Mouse (Mus musculus) lung, adult 2 months (tissue): ENCODE results near the gene Ctsw. TPM values are rescaled to one million over a fixed set of nuclear protein-coding genes. Genes with fewer than 3 reads are reported as not detected.
A peak's percentile ranks its signal among the peaks of the same experiment; 100 is the strongest.

Experiments
- DNase-seq: peaks from one replicate; pipeline ENCODE4 v3.0.0; 2022
- H3K4me1 ChIP-seq: fragments of 200-500 bp; 2 replicates; pipeline ENCODE4 v1.6.1; 2011; ENCODE audit warnings: low read length; ENCODE audit not compliant: control insufficient read depth, insufficient read depth
- H3K4me3 ChIP-seq: fragments of 200-500 bp; replicated peaks from 2 replicates; pipeline ENCODE3; 2011; ENCODE audit warnings: low read depth, mild to moderate bottlenecking, control low read depth, low read length; ENCODE audit errors: extremely low read depth
- CTCF ChIP-seq: fragments of 200-500 bp; IDR thresholded peaks from 2 replicates; pipeline ENCODE4 v1.5.1; 2011; ENCODE audit warnings: mild to moderate bottlenecking, low read length, control low read depth; ENCODE audit not compliant: insufficient read depth
- POLR2A ChIP-seq: fragments of 200-500 bp; IDR thresholded peaks from 2 replicates; pipeline ENCODE4 v1.6.1; 2011; ENCODE audit warnings: low read depth, mild to moderate bottlenecking, control low read depth, low read length, borderline replicate concordance; ENCODE audit errors: extremely low read depth
- WGBS: fragments of 180-500 bp; shearing (Covaris S2); methylation state at CpG from one replicate; pipeline ENCODE4 v1.1.7; 2018; 5-methylcytosine and 5-hydroxymethylcytosine counted together
- polyA plus RNA-seq: library from polyadenylated mRNA; depleted of rRNA; stranded (reverse); fragments of >200 nt; gene quantifications from 2 replicates; pipeline ENCODE4 v1.2.3, GENCODE M21; 2012

Gene Ctsw
- polyA plus RNA-seq, 1 experiment = 4.9 TPM

DNA sequence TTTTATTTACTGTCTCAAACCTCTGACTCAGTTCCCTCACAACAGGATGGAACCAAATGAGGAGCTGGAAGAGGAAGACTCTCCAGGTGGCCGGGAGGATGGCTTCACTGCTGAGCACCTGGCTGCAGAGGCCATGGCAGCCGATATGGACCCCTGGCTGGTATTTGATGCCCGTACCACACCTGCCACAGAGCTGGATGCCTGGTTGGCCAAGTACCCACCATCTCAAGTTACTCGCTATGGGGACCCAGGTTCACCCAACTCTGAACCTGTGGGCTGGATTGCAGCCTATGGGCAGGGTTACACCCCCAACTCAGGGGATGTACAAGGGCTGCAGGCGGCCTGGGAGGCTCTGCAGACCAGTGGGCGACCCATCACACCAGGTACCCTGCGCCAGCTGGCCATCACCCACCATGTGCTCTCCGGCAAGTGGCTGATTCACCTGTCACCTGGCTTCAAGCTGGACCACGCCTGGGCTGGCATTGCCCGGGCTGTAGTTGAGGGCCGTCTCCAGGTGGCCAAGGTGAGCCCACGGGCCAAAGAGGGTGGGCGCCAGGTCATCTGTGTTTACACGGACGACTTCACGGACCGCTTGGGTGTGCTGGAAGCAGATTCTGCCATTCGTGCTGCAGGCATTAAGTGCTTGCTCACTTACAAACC, 42.3 kb downstream of the Ctsw start:
- Histone ChIP-seq H3K4me3 (peak overlapping the region; percentile 98), H3K4me1 (peaks cover 17% of the 10 kb centered on the region)
- 80% methylated on average over 18 of the region's 18 CpGs for WGBS
- TF ChIP-seq POLR2A (no peak), CTCF (no peak)
- no peak for DNase-seq

DNA sequence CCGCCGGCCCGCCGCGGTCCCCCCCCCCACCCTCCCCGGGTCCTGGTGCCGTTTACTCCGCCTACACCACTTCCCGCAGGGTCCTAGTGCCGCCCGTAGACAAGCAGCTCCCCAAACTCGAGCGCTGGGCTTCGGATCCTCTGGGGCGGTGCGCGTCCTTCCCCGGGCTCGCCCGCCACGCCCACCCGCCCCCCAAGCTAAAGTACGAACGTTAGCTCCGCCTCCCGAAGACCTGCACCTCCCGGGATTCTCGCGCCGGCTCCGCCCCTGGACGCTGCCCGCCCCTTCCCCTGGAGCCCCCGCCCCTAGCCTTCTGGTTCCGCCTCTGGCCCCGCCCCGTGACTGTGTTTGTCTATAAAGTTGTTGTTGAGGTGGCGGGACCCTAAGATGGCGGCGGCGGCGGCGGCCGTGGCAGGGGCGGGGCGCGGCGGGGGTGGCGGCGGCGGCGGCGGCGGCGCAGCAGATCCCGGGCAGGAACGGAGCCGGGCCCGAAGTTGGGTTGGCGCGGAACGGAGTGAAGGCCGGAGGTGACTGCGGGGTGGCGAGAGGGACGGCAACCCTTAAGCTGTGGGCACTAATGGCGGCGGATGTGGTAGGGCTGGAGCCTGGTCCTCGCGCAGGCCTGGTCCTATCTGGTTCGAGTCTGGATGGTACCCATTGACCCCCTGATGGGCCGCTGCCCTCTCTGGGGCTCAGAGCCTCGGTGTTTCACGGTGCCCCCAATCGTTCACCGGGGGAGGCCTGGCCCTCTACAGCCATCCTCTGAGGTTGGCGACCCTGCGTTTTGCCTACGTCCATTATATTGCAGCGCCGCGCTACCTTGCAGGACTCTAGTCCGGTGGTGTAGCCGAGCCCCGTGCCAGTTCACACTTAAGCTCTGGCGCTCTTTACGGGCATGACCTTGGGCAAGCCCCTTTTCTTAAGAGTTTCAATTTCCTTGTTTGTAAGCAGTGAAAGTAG, 43.2 kb downstream of the Ctsw start, which contains the start of the genes Drap1 and AI837181:
Gene Drap1 (minus strand): TSS at position 198 of the 960 bp plus-strand sequence.
Gene AI837181 (plus strand): TSS at position 363 of the 960 bp plus-strand sequence.
- Histone ChIP-seq H3K4me1 (peaks cover 17% of the 10 kb centered on the region), H3K4me3 (peak within 1 kb of the TSS; percentile 98)
- TF ChIP-seq POLR2A (peak; percentile 58; the same call in 1 of the 2 replicates), CTCF (no peak)
- under 1% methylated on average over 66 of the region's 87 CpGs for WGBS
- peak; percentile 89 for DNase-seq

DNA sequence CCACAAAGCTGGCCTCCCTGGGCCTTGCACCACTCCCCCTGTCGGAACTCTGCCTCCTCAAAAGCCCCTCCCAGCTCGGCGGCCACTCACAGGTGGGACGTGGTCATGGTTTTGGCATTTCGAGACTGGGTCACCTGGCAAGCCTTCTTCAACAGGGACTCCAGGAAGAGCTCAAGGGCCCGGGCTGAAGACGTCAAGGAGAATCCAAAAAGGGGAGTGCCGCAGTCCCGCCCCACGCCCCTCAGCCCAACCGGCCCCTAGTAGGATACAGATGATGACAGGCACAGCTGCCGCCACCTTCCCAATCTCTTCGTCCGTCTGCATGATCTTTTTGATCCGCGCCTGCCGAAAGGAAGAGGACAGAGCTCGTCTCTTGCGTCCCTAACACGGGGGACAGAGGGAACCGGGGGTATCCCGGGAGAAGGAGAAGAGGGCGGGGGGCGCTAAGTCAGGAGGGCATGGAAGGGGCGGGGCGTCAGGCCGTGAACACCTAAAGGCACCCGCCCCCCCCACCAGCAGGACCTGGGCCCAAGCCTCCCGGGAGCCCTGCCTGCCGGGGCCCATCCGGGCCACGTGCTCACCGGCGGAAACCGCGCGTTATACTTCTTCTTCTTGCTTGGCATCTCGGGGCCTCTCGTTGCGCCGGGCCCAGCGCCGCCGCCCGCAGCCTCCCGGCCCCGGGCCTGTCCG, 44.1 kb downstream of the Ctsw start:
- Histone ChIP-seq H3K4me3 (peak overlapping the region; percentile 98), H3K4me1 (peaks cover 17% of the 10 kb centered on the region)
- TF ChIP-seq CTCF = no peak
- TF ChIP-seq POLR2A = peak; percentile 36; the same call in 1 of the 2 replicates
- under 1% methylated on average over 47 of the region's 48 CpGs for WGBS
- DNase-seq = peak; percentile 80

DNA sequence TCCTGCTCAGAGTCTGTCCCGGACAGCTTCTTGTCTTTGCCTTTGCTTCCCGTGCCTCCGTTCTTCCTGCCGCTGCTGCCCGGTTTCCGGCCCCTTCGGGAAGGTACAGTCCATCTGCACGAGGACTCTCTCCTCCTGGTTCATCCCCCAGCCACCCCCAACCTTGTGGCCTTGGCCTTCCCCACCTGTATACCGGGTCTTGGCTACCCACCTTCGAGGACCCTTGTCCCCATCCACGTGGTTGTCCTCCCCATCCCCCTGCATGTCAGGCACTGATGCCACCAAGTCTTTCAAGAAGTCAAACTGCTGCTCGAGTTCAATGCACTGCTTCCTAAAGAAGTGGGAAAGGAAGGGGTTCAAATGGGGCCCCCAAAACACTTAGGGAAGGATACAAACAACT, 44.7 kb downstream of the Ctsw start:
- TF ChIP-seq CTCF (no peak), POLR2A (peak; percentile 16; the same call in 1 of the 2 replicates)
- 44% methylated on average over 12 of the region's 12 CpGs for WGBS
- no peak for DNase-seq
- peak overlapping the region; percentile 98 for H3K4me3 ChIP-seq
- H3K4me1 ChIP-seq = peaks cover 17% of the 10 kb centered on the region

DNA sequence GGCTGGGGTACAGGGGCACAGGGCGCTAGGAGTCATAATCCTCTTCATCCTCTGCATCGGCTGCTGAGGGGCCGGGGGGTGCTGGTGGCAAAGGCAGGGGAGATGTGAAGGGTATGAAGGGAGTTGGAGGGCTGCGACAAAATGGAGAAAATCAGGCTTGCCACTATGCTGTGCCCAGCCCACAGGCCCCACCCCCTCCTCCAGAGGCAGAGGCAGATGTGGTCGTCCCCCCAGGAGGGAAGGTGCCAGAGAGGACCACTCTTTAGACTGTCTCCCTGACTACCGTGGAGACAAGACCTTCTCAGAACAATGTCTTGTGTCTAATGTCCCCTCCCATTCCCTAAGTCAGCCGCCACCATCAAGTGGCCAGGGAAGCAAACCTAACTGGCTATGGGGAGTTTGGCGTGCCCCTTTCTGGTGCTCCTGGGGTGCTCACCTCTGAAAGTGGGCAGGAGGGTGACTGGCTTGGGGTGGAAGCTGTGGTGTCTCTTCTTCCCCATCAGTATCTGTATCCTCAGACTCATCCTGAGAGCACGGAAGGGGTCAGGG, 45.3 kb downstream of the Ctsw start:
- no peak for DNase-seq
- Histone ChIP-seq H3K4me1 (peaks cover 17% of the 10 kb centered on the region), H3K4me3 (no peak overlapping the region)
- 75% methylated on average over 9 of the region's 9 CpGs for WGBS
- TF ChIP-seq POLR2A (no peak), CTCF (no peak)

DNA sequence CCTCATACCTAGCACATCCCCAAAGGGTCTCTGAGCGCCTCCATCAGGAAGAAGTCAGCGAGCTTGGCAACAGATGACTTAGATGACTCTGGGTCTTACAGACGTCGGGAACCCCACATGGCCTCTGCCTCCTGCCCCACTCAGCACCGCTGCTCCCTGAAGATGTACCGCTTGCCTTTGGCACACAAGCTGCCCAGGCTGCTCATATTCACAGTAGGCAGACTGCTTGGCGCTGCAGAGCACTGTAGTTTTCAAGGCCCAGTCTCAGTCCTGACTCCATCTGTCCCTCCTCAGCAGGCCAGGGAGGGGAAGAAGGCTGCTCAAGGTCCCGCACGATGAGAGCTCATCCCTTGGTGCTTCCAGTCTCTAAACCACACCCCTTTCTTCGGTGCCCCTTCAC, 46.0 kb downstream of the Ctsw start:
- 82% methylated on average over 10 of the region's 10 CpGs for WGBS
- no peak for TF ChIP-seq POLR2A
- no peak for TF ChIP-seq CTCF
- no peak overlapping the region for H3K4me3 ChIP-seq
- H3K4me1 ChIP-seq = peaks cover 17% of the 10 kb centered on the region
- DNase-seq = no peak

DNA sequence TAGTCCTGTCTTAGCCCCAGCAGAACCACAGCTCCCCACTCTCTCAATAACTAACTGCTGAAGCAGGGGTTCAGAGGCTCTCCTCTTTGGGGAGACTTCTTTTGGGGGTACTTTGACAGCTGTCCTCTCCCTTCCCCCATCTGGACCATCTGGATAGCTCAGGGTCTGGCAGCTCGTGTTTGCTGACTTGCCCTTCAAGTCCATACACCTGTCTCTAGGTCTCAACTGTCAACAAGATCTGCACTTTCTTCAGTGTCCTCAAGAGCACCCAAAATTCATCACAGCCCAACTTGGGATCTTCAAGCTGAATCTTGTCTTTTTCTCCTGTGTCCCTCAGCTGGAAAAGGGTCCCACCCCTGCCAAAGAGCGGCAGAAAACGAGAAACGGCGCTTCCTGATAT, 46.5 kb downstream of the Ctsw start:
- peaks cover 17% of the 10 kb centered on the region for H3K4me1 ChIP-seq
- no peak for DNase-seq
- TF ChIP-seq CTCF (no peak), POLR2A (no peak)
- no peak overlapping the region for H3K4me3 ChIP-seq
- WGBS = 90% methylated on average over 5 of the region's 5 CpGs

DNA sequence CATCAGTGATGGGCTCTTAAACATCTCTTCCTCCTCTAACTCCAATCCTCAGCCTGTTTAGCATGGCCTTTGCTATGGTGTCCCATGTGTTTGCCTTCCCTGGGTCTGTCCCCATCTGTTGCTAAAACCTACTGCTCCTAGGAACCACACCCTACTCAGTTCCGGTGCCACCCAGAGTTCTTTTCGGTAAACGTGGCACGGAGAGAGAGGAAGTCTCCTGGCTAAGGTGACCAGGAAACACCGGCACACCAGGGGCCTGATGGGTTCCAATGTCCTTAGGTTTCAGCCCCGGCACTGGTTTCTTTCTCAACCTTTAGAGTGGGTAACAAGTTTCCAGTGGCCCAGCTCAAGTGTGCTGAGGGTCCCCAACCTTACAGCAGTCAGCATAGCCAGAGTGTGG, 47.7 kb downstream of the Ctsw start:
- no peak for DNase-seq
- TF ChIP-seq POLR2A = no peak
- TF ChIP-seq CTCF = no peak
- 75% methylated on average over 6 of the region's 6 CpGs for WGBS

DNA sequence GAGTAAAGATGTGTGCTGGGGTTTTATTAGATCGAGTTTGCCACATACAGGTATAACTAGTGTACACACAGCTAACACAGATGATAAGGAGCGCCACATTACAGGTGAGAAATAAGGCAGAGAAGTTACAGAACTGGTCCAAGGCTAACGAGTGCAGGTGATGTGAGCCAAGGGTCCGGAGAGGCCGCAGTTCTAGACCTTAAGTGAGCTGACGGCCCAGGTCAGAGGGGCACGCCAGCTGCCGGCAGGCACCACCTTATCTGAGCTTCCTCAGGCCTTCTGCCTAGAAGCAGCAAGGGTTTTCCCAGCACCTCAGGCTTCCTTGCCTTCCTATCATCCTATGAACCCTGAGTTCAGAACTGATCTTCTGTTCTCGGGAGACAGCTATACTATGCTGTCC, 48.7 kb downstream of the Ctsw start:
- no peak overlapping the region for H3K4me3 ChIP-seq
- DNase-seq = no peak
- WGBS = 93% methylated on average over 9 of the region's 9 CpGs
- no peak for TF ChIP-seq POLR2A
- no peak for TF ChIP-seq CTCF
- peaks cover 8% of the 10 kb centered on the region for H3K4me1 ChIP-seq

More for the DNA sequence above, 47.7 kb downstream of the Ctsw start:
- Histone ChIP-seq H3K4me1 (peaks cover 8% of the 10 kb centered on the region), H3K4me3 (no peak overlapping the region)
